Mouse (Mus musculus): Measurements from ENCODE around the gene Acadl.

Acadl gene

GRCm38 (mm10) chr1:66781027-66781426, 82.0 kb downstream of the Acadl start:
- DNase-seq (ENCODE audit: low read depth, low spot score), result no peak

Measured in brain, embryonic 18.5 days (tissue).